Mouse (Mus musculus) ES-E14 (cell line): ENCODE results near the gene Pip4k2a.

Experiments used
- HCFC1 ChIP-seq: IDR thresholded peaks from 2 replicates; pipeline ENCODE4 v1.6.1; 2012; ENCODE audit warnings: low read length, inconsistent platforms, borderline replicate concordance; ENCODE audit not compliant: insufficient read depth
- MAFK ChIP-seq: IDR thresholded peaks from 2 replicates; pipeline ENCODE4 v1.6.1; 2014; ENCODE audit warnings: mild to moderate bottlenecking, low read depth, low read length, inconsistent platforms; ENCODE audit not compliant: insufficient read depth

DNA sequence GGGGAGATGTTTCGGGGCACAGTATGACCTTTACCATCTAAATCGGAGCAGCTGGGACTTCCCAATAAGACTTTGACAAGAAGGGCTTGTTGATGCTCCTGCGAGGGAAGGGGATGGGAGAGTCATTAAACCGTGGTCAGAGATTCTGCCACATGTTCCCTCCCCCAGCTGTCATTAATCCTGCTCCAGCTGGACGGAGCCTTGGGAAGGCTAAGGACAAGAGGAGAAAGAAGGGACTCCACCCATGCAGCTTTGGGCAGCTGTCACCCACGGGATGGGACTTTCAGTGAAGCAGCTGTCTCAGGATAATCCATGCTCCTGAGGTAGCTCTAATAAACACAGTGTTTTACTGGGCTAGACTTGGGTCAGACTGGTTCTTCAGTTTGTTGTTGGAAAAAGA lies 101.9 kb downstream of the Pip4k2a start:
- no peak for TF ChIP-seq MAFK
- TF ChIP-seq HCFC1: no peak
